Mouse (Mus musculus) right cerebral cortex, postnatal 36 days (tissue): ENCODE measurements around the gene 1810009J06Rik.
"Not testable (repeated sequence)": the region's sequence is repeated elsewhere in the genome, so short reads cannot be mapped to it uniquely, and the experiment has no call there.

Experiments used
- DNase-seq, 2 experiments: peaks; one replicate each; pipeline ENCODE4 v3.0.0; 2022; ENCODE audit warnings: low spot score in 2 of 2, mixed read lengths in 1 of 2

1810009J06Rik gene

GRCm38 (mm10) chr6:40964454-40964853 lies at the start of gene 1810009J06Rik:
1810009J06Rik (plus strand) TSS chr6:40964754.
- DNase-seq: not testable (repeated sequence)

- no peak for DNase-seq
Measured at GRCm38 (mm10) chr6:40919954-40920353, 44.6 kb upstream of the 1810009J06Rik start.

GRCm38 (mm10) chr6:40940457-40940856 lies 24.1 kb upstream of the 1810009J06Rik start, which contains the start of gene 1700074P13Rik:
1700074P13Rik (minus strand) TSS chr6:40940557.
- no peak for DNase-seq

- no peak for DNase-seq
Measured at GRCm38 (mm10) chr6:40951770-40952169, 12.8 kb upstream of the 1810009J06Rik start, which contains the start of gene Gm4744. Gm4744 (minus strand) TSS chr6:40951870.

- no peak for DNase-seq
Measured at GRCm38 (mm10) chr6:40953716-40954115, 10.8 kb upstream of the 1810009J06Rik start.

- not testable (repeated sequence) for DNase-seq
Measured at GRCm38 (mm10) chr6:40999379-40999778, 34.8 kb downstream of the 1810009J06Rik start, which contains the start of gene Gm2663. Gm2663 (minus strand) TSS chr6:40999479.

GRCm38 (mm10) chr6:41015065-41015464 lies 50.5 kb downstream of the 1810009J06Rik start:
- DNase-seq: no peak
